Mouse (Mus musculus) embryo, embryonic 10.5 days (tissue): ENCODE data around the gene Olfr1396.
A peak's percentile ranks its signal among the peaks of the same experiment; 100 is the strongest.

Experiments
- DNase-seq: peaks from one replicate; pipeline ENCODE4 v3.0.0-alpha.2; 2015; ENCODE audit warnings: low spot score

The Olfr1396 gene

DNA sequence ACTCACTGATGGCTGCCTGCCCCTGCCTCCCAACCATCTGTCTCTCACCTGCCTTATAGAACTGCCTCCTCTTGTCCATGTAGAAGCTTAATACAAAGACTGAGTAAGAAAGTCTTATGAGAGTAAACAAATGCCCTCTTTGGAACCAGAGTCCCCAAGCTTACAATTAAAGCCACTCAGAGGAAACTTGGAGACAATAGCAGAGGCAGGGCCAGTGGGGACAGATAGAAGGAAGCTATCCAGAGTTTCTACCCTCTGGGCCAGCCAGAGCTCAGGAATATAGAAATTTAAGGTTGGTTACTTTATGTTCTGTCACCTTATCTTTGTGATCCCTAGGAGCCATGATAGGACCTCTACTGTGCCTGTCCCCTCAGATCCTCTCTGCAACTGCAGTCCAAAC is at the start of gene Olfr1396:
Gene Olfr1396, minus strand, starts transcription at position 101 of the 400 bp plus-strand sequence.
- DNase-seq, result no peak

DNA sequence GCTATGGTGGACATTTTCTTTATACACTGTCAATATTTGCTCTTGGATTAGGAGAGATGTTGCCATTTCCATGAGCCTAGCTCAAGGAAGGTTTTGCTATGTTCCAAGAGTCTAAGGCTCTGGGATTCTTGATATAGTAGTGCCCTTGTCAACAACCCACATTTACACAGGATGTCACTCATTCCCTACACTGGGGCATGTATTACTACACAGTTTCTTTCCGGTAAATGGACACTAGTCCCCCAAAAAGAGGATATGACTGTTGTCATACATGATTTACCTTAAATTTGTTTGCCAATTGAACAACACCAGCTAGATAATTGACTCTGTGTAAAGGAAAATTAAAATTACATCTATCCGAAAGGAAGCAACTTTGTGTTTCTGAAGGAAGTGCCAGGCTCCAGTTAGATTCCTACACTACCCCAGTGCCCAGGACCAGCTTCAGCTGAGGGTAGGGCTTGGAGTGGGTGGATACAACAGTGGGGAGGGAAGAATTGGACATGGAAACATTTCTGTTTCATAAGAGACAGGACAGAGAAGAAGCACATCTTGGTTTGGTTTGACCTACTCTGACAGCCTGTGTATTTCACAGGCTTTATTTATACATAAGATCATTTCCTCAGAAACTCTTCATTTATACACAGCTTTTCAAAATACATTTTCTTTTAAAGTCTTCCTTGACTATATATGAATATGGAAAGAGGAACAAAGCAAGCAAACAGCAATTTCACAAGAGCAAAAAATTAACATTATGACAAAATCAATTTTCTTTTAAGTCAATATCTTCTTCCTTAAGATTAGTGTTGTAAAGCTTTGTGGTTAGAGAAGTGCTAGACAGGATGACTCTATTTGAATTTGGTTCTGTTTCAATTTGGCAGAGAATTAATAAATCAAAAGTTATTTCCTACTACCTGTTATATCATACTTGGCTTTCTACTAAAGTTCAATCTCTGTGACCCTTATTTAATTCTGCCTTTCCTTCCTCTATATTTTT is 42.4 kb upstream of the Olfr1396 start:
- DNase-seq, result no peak

DNA sequence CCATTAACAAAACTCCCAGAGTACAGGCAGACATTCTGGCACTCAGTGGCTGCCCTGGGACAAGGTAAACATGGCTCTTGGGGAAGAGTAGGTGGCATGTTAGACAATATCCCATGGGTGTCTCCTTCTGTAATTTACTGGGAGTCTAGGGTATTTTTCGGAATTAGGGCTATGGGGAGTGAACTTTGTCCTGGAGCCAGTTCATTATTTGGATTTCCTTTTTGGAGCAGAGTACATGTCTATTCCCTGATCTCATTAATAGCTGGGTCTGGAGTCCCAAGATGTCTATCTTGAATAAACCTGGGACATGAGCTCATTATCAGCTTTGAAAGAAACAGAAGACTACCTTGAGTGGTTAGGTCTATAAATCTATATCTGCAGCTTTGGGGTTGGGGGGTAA is 39.4 kb upstream of the Olfr1396 start, which contains the start of gene Olfr1394:
Gene Olfr1394, plus strand, starts transcription at position 301 of the 400 bp plus-strand sequence.
- DNase-seq, result no peak

DNA sequence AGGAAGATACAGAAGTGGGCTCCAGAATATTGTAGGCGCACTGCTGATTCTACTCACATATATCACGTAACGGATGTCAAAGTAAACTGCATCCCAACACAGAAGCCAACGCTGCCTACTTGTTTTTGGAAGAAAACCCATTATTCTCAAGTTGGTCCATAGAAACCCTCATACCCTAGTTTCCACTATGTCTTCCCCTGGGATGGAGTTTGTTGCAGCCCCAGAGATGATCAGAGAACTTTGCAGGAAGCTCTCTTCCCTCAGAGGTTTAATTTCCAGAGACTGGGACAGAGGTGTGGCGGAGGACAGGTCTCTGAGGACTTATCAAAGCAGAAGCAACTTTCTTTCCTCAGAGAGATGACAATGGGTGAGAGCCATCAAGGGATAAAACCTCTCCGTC is 27.3 kb upstream of the Olfr1396 start, which contains the start of gene Olfr1395:
Gene Olfr1395, plus strand, starts transcription at position 301 of the 400 bp plus-strand sequence.
- no peak for DNase-seq

DNA sequence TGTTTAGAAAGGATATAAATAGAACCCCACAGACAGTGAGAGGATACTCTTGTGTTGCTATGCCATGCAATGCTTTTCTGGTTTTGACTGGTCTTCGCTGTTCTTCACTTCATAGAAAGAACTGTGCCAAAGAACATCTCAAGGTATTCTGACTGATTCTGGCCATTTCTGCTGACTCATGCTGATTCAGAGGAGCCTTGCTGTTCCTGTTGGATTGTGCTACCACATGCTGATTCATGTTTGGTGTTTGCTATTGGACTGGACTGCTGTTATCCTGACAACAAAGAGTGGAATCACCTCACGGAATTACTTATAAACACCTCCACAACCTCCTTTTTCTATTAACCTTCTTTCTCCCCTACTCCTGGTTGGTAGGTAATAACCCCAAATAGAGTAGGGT is 9.5 kb upstream of the Olfr1396 start:
- no peak for DNase-seq

DNA sequence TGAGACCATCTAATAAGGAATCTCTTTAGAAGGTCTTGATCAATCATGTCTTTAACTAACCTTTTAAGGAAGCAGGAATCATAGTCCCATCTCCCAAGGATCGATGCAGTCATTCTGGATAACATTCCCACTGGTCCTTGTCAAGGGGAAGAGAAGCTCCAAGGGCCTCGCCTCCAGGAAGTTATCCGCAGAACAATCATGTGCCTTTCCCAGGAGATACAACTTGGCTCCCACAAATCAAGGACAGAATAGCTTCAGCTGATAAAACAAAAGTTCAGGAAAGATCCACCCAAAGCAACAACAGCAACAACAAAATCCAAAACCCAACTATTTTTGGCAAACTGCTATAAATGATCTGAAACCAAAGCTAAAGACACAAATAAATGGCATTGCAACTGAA is 5.0 kb upstream of the Olfr1396 start:
- DNase-seq, result no peak

DNA sequence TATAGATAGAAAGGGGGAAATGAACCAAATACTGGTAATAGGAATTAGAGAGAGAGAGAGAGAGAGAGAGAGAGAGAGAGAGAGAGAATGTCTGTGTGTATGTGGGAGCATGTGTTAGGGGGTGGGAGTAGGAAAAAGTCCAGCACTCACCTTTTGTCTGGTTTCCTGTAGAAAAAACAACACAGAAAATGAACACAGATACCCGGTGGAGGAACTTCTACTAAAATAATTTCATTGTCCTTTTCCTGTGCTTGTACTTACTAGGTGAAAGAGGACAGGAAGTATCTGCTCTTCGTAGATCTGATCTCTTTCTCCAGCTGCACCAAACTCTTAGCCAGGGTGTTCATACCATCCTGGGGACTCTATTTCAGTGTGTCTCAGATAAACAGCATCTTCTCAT is 516 bp downstream of the Olfr1396 start:
- DNase-seq, result no peak

DNA sequence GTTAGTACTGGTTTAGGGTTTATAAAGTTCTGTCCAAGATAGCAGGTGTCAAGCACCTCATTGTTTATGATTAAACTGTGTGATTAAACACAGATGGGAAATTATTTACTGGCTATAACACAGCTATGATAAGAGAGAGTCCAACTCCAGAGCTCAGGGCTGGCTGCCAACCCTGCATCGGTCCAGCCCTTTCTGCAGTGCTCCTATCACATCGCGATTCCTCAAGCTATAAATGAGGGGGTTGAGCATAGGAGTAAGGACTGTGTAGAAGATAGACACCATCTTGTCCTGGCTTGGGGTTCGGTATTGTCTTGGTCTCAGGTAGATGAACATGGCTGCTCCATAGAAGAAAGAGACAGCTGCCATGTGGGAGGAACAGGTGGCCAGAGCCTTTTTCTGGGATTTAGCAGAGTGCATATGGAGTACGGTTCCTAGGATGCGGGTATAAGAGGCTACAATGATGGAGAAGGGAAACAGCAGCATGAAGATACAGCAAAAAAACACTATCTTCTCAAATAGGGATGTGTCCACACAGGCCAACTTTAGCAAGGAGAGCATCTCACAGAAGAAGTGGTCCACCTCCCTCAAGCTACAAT is 2.0 kb downstream of the Olfr1396 start:
- DNase-seq, result no peak

DNA sequence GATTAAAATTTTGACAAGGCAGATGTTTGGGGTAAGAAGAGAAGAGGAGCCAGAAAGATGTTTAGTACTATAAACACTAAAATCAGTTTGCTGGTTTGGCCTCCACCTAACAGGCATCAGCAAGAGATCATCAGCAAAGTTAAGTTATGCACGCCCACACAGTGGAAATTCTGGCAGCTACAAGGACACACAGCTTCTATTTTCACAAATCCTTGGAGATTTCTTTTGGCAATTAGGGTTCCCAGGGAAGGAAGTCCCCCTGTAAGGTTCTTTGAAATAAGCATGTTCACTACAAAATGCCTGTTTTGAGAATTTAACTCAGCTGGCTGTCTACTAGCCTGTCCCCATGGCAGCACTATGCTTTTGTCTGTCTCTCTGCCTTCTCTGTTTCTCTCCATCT is 3.7 kb downstream of the Olfr1396 start:
- DNase-seq, result no peak

DNA sequence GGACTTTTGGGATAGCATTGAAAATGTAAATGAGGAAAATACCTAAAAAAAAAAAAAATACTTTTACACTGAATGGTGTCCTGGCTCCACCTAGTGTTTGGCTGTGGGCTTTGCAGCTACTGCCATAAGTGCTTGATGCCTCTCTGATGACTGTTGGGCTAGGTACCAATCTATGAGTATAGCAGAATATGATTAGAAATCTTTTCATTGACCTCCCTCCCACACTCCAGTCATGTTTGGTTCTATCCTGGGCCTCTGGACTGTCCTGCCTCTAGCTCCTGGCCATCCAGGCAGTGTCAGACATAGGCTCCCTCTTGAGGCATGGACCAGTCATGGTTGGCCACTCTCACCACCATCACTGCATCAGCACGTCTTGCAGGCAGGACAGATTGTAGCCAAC is 5.8 kb downstream of the Olfr1396 start:
- peak; percentile 61 for DNase-seq

DNA sequence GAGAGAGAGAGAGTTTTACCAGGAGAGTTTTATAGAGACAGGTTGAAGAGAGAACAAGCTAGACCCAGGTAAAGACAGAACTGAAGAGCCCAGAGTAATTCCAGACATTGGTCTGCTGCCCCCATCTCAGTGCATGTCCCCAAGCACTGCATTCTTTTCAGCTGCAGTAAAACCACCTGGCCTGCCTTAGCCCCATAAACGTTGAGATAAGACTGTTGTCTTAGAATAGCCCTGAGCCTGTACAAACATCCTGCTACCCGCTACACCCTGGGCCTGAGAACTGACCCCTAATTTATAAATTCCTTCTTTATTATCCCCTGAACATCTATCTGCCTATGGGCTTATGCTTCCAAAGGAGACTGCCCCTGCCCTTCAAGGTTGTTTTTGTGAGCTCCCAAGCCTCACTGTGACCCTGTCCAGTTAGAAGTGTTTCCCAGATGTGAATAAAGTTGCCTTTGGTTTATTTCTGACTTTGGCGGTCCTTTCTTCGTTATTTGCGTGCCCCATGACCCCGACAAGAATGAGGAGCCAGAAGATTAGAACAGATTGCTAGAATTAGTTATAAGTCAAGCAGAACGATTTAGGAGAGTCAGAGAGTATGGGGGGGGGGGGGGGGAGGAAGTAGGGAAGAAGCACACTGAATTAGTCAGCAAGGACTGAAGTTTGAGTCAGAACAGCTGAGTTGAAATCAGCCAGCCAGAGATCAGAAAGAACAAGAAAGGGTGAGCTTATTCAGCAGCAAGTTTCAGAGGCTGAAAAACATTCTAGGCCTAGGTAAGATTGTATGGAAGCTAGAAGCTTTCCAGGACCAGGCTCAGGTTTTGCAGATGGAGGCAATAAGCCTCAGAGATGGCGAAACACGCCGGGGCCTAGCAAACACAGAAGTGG is 6.8 kb downstream of the Olfr1396 start:
- DNase-seq, result no peak

DNA sequence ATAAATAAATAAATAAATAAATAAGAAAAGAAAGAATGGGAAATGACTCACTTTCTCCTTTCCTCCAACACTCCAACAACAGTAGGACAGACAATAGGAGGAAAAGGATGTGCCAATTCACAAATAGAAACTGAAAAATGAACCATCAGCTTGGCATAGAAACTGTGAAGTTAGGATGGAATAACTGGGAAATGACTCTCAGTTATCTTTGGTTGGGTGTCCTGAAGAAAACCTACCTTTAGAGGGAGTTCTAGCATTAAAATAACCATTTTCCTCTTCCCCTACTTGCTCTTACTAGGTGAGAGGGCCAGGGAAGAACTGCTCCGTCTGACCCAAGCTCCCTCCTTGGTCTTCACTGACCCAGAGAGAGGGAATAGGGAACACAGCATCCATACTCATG is 8.9 kb downstream of the Olfr1396 start:
- no peak for DNase-seq

DNA sequence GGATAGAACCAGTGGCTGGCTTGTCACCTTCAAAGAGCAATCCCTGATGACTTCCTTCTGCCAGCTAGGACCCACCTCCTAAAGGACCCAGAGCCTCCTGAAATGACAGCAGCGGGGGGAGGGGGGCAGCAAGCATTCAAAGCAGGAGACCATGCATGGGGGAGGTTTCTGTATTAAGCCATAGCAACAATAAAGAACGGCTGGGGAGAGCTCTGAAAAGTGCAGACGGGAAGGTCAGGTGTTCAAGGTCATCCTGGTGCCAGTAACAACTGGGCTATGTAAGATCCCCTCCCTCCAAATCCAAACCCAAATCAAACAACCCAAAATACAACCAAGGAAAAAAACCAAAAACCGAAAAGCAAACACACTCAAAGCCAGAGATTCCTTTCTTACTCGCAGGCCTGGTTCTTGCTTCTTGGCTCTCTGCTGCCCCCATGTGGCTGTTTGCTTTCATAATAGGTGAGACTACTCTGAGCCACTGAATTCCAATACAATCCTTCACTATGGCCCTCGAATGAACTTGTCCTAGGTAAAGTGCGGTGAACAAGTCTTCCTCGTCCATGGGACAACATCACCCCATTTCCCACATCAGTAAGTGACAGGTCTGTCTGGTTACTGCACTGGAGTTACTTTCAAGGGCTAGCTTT is 11.5 kb downstream of the Olfr1396 start:
- DNase-seq, result peak; percentile 91

DNA sequence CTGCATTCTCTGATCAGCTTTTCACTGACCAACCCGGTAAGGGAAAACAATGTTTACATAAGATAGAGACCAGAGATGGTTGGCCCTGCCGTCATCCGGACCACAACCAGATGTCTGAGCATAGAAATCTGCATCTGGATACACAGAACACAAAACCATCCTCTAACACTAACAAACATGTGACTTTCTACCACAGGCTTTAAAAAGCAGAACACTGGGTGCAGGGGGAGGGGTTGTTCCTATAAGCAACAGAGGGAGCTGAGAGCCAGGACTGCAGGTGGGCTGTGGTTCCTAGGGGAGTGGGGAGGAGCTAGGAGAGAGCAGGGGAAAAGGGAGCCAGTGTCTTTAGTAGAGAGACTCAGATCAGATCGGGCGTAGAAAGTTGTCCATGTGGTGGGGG is 13.2 kb downstream of the Olfr1396 start:
- DNase-seq, result no peak

DNA sequence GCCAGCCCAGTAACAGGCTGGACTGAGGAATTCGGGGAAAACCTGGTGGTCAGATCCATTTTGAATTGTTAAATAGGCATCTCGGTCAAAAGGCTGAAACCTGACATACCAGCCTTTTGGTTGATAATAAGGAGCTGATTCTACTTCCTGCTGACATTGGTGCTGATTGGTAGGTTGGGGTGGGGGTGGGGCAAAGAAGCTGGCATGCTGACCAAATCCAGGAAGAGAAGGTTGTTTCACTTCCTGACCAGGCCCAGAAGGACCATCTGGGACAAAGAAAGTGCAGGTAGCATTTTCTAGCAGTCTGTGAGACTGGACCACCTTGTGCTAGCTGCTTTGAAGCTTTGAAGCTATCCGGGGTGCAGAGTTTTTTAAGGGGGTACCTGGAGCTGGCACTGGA is 14.3 kb downstream of the Olfr1396 start:
- DNase-seq, result no peak

DNA sequence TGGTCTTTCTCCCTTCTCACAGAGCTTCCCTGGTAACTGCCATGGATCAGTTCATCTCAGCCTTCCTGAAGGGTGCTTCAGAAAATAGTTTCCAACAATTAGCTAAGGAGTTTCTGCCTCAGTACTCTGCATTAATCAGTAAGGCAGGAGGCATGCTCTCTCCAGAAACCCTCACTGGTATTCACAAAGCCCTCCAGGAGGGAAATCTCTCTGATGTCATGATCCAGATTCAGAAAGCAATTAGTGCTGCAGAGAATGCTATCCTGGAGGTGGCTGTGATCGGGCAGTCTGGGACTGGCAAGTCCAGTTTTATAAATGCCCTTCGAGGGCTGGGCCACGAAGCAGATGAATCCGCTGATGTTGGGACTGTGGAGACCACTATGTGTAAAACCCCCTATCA is 19.3 kb downstream of the Olfr1396 start:
- DNase-seq, result no peak

DNA sequence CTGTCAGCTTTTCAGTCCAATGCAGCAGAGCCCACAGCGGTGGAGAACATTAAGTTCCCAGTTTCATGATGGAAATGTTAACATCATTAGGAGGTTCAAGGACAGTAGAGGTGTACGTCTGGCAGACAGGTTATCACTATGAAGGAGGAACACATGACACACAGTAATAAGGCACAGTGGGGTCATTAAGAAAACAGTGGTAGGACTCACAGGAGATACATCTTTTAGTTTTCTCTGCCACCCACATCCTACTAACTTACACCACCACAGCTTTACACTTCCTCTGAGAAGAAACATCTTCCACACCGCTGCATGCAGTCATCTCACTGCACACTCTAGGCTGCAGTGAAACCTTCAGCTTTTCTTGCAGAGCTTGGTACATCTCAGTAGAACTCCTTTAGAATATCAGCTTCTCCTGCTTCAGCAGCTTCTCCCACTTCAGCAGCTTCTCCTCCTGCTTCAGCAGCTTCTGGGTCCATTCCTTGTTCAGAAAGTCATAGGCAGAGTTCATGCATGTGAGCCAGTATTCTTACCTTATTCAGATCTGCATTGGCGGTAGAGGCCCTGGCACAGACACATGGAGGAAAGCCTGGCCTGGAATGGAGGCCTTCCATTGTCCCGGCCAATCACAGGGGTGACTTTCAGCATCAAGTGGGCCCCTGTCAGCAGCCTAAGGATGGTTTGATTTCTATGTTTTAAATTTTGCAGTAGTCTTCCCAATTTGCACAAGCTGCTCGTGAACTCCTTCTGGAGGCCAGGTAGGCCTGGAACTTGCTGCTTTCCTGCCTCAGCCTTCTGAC is 20.6 kb downstream of the Olfr1396 start:
- no peak for DNase-seq

DNA sequence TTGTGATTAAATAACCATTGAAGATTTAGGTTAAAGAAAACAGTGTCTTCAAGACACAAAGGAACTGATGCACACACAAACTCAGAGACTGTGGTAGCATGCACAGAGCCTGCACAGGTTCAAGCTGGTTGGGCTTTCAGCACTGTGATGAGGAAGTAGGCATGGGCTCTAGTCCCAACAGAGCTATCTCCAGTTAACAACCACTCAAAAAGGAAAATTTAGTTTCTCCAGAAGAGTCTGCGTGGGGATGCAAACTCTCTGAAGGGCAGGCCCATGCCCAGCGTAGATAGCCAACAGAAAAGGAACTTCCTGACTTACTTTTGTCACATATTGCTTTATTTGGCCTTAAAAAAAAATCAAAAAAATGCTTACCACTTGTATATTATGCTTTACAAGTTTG is 21.9 kb downstream of the Olfr1396 start:
- no peak for DNase-seq

DNA sequence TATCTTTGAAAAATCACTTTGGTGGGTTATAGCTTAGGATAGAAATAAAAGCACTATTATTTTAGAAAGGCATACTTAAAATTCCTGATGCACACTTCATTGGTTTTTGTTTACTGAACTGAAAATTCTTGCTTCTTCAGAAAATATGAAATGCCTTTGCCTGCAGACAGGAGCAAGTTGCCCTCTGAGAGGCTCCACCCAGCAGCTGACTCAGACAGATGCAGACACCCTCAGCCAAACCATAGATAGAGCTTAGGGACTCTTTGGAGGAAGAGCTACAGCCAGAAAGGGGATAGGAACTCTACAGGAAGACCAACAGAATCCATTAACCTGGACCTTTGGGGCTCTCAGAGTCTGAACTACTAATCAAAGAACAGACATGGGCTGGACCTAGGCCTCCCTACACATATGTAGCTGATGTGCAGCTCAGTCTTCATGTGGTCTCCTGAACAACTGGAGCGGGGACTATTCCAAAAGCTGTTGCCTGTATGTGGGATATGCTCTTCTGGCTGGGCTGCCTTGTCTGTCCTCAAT is 22.6 kb downstream of the Olfr1396 start:
- no peak for DNase-seq

DNA sequence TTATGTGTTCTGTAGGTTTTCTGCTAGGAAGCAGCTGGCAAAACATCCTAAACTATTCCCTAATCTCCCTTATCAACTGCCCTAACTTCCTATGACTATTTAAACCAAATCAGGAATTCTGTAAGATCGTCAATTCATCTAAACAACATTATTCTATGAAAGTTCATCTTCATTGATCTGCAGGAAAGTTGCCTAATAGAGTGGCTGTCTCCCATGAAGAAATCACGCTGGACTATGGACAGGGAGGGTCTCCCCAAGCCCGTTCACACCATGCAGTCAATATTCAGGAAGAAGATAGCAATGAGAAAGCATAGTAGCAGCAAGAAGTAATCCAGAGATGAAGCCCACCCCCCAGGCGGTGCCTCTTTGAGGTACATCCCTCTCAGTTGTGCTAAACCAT is 23.5 kb downstream of the Olfr1396 start:
- DNase-seq, result no peak

DNA sequence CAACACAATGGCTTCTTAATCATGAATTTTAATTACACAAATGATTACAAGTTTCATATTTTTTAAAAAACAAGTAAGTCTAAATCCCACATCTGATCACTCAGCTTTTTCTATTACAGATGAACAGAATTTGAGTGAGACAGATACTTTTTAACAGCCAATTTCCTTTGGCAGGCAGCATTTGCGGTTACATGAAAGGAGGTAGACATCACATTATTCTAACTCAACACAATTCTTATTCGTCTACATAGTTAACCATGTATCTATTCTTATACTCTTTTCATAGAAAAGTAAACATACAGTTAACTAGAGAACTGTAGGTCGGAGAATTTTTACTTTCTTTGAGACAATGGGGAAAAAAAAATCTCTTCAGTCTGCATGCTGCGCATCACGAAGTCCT is 24.1 kb downstream of the Olfr1396 start:
- DNase-seq, result no peak
